Mouse (Mus musculus) MEL (cell line): ENCODE measurements around the gene Prr15l.

Source experiments
- CTCF ChIP-seq, 3 experiments: IDR thresholded peaks in 2 of 3; conservative IDR thresholded peaks in 1 of 3; 2 replicates each; pipeline ENCODE4 v1.5.1; 2011 to 2012; ENCODE audit warnings: low read length in 3 of 3, low read depth in 2 of 3, mild to moderate bottlenecking in 2 of 3, improper control_type of control experiment in 1 of 3, inconsistent platforms in 1 of 3, mixed read lengths in 1 of 3, moderate library complexity in 1 of 3; ENCODE audit not compliant: control insufficient read depth in 1 of 3, insufficient read depth in 1 of 3, poor library complexity in 1 of 3, severe bottlenecking in 1 of 3
- GABPA ChIP-seq: IDR thresholded peaks from 2 replicates; pipeline ENCODE4 v1.6.1; 2012; ENCODE audit warnings: low read depth, mild to moderate bottlenecking, inconsistent platforms, low read length, improper control_type of control experiment, moderate library complexity
- MAFK ChIP-seq: IDR thresholded peaks from 2 replicates; pipeline ENCODE4 v1.6.1; 2011; ENCODE audit warnings: low read depth, mild to moderate bottlenecking, low read length, improper control_type of control experiment, borderline replicate concordance

DNA sequence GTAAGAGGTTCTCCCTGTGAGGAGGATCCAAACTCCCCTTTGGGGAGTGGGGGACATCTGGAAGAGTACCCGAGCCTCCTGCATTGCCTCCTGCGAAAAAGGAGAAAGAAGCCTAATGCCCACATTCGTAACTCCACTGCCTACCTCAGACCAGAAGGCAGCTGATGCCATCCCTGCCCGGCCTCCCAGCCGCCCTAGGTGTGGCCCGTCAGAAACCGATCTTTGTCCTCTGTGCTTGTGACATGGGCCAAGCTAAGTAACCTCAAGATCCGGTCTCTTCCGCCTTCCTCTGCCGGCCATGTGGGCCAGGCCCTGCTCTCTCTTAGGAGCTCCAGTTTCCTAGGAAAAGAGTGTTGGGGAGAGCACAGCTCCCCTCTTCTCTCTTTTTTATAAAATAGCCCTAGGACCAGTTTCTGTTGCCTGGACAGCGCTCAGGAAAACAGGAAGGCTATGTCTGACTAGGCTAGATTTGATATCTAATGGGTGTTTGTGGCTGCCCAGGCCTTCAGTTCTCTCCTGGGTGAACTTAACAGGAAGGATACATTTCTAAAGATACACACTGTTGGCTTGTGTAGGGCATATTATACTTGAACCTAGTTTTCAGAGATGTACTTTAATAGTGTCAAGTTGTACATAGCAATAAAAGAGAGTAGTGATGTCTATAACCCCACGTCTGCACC is 2.3 kb upstream of the Prr15l start:
- no peak for TF ChIP-seq CTCF (IDR thresholded peaks at IDR 0.05 in 2 of 3, conservative IDR thresholded peaks at IDR 0.05 in 1 of 3; ENCODE audit: control insufficient read depth in 1 of 3, insufficient read depth in 1 of 3, low read depth in 2 of 3, low read length in 3 of 3, poor library complexity in 1 of 3, severe bottlenecking in 1 of 3)
- no peak for TF ChIP-seq GABPA
- no peak for TF ChIP-seq MAFK
